Mouse (Mus musculus) embryo, embryonic 10 days (tissue): ENCODE measurements at regions not wholly inside any gene's neighbourhood (a gene's known extent, or its start where the extent isn't known, plus 50 kb on each side); places are given as distances from the start of the nearest gene placed in this dataset.

Experiments used
- DNase-seq: peaks from one replicate; pipeline ENCODE4 v3.0.0-alpha.2; 2015; ENCODE audit warnings: low spot score

GRCm38 (mm10) chr12:25784401-25784800, 630.7 kb downstream of the Rnf144a start:
- DNase-seq: no peak

- DNase-seq: no peak
Observed at GRCm38 (mm10) chr12:25782972-25783717, 631.9 kb downstream of the Rnf144a start.

- no peak for DNase-seq
Observed at GRCm38 (mm10) chr12:25771856-25772255, 643.2 kb downstream of the Rnf144a start.

- DNase-seq: no peak
Observed at GRCm38 (mm10) chr12:25768644-25769043, 646.4 kb downstream of the Rnf144a start.

- DNase-seq: no peak
Observed at GRCm38 (mm10) chr12:25763061-25763460, 652.0 kb downstream of the Rnf144a start.

- no peak for DNase-seq
Observed at GRCm38 (mm10) chr12:25757014-25757413, 658.0 kb downstream of the Rnf144a start.

GRCm38 (mm10) chr12:25733801-25734200, 636.9 kb upstream of the Id2 start:
- no peak for DNase-seq

GRCm38 (mm10) chr12:25725774-25726173, 628.8 kb upstream of the Id2 start:
- DNase-seq: peak; percentile 24

GRCm38 (mm10) chr12:25711186-25711585, 614.2 kb upstream of the Id2 start:
- DNase-seq: no peak

- no peak for DNase-seq
Observed at GRCm38 (mm10) chr12:25703023-25703400, 606.1 kb upstream of the Id2 start.

- peak; percentile 48 for DNase-seq
Observed at GRCm38 (mm10) chr12:25702176-25703022, 605.5 kb upstream of the Id2 start.

GRCm38 (mm10) chr12:25687063-25687462, 590.1 kb upstream of the Id2 start:
- no peak for DNase-seq

GRCm38 (mm10) chr12:25676631-25677030, 579.7 kb upstream of the Id2 start:
- no peak for DNase-seq

GRCm38 (mm10) chr12:25668336-25668735, 571.4 kb upstream of the Id2 start:
- DNase-seq: no peak

- DNase-seq: no peak
Observed at GRCm38 (mm10) chr12:25654456-25654855, 557.5 kb upstream of the Id2 start.

GRCm38 (mm10) chr12:25650237-25650636, 553.3 kb upstream of the Id2 start:
- DNase-seq: no peak

- no peak for DNase-seq
Observed at GRCm38 (mm10) chr12:25628081-25628480, 531.1 kb upstream of the Id2 start.

- no peak for DNase-seq
Observed at GRCm38 (mm10) chr12:25625858-25626257, 528.9 kb upstream of the Id2 start.

- DNase-seq: no peak
Observed at GRCm38 (mm10) chr12:25623449-25623848, 526.5 kb upstream of the Id2 start.

- no peak for DNase-seq
Observed at GRCm38 (mm10) chr12:25621142-25621541, 524.2 kb upstream of the Id2 start.

- DNase-seq: peak; percentile 54
Observed at GRCm38 (mm10) chr12:25617521-25617920, 520.6 kb upstream of the Id2 start.

- no peak for DNase-seq
Observed at GRCm38 (mm10) chr12:25615377-25615776, 518.4 kb upstream of the Id2 start.

GRCm38 (mm10) chr12:25613473-25613872, 516.5 kb upstream of the Id2 start:
- no peak for DNase-seq
